Mouse (Mus musculus) adrenal gland, adult 10 weeks (tissue): ENCODE results near the gene 4931428L18Rik. TPM values are rescaled to one million over a fixed set of nuclear protein-coding genes. Genes with fewer than 3 reads are reported as not detected.

Experiments used
- polyA plus RNA-seq: library from polyadenylated mRNA; stranded (reverse); fragments of 350-450 nt; fragmentation: Illumina TruSeq; extraction: RNeasy Lipid Tissue Mini Kit (QIAGEN cat#74804); gene quantifications from one replicate; pipeline ENCODE4 v1.2.3, GENCODE M21; 2014; ENCODE audit warnings: low read depth, low replicate concordance

4931428L18Rik gene
- not detected for polyA plus RNA-seq

GRCm38 (mm10) chr1:31222564-31222963, at the start of gene 4931428L18Rik, which contains the start of gene Pih1d3:
4931428L18Rik (minus strand) TSS chr1:31222684.
Pih1d3 (plus strand) TSS chr1:31222838.

DNA sequence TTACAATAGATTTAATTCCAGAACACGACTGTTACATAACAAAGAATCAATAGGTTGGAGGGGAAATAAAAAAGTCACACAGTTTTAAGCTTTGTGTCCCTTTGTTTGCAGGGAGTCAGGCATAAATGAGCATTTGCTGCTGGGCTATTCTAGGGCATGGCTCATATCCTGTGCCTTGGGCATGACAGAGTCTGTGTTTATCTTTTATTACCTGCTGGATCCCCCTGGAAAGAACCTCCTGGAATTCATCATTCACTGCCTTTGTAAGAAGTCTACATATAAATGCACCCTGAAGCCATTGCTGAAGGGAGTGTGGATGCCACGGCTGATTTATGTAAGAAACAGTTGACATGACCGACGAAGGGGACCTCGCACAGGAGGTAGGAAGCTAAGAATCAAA, 46.4 kb downstream of the 4931428L18Rik start, which contains the start of gene Lgsn:
Lgsn (plus strand) TSS at position 301 of the 400 bp plus-strand sequence.

GRCm38 (mm10) chr1:30977868-30978267, 244.6 kb downstream of the 4931428L18Rik start, which contains the start of gene AC153137.1:
AC153137.1 (minus strand) TSS chr1:30977968.

Other genes with a start within 250 kb of the 4931428L18Rik start
- not detected for gene AC153137.1, start 244.7 kb downstream of the 4931428L18Rik start, polyA plus RNA-seq
- gene Lgsn, start 46.3 kb downstream of the 4931428L18Rik start, polyA plus RNA-seq: not detected
- gene Pih1d3, start 154 bp upstream of the 4931428L18Rik start, polyA plus RNA-seq: not detected